Mouse (Mus musculus) heart, embryonic 12.5 days (tissue): ENCODE results near the gene Zbtb32. TPM values are rescaled to one million over a fixed set of nuclear protein-coding genes. Genes with fewer than 3 reads are reported as not detected.

Source experiments
- microRNA-seq: library from miRNA; unstranded; fragments of <30 nt; microRNA quantifications from one replicate; pipeline ENCODE4, GENCODE M21; 2017
- polyA plus RNA-seq: library from polyadenylated mRNA; unstranded; fragments of >200 nt; fragmentation: Nextera tagmentation; extraction: Ambion mirVana; gene quantifications from 2 replicates; pipeline ENCODE4 v1.2.1, GENCODE M21; 2016

Gene Zbtb32
- polyA plus RNA-seq, 1 experiment from 2014 or later, result 0.09 TPM

Small RNAs within 50 kb of the gene (microRNA-seq; reads per million reads assigned to microRNA genes)
- gene Gm38670, result 0.94 reads per million
- not detected for gene Mir3569

Other genes with a start within 250 kb of the Zbtb32 start
- 2.3 and 2.8 TPM in 2 replicates for gene Lrfn3, start 236.1 kb downstream of the Zbtb32 start, polyA plus RNA-seq
- gene Tyrobp, start 185.1 kb downstream of the Zbtb32 start, polyA plus RNA-seq, result 9.5 and 9.8 TPM in 2 replicates
- 1.1 TPM in 1 of 2 replicates, not detected in the other for gene Hcst, start 179.1 kb downstream of the Zbtb32 start, polyA plus RNA-seq
- gene Nfkbid, start 177.2 kb downstream of the Zbtb32 start, polyA plus RNA-seq, result 0.95 and 1.3 TPM in 2 replicates
- 41.6 and 43.4 TPM in 2 replicates for gene Aplp1, start 153.4 kb downstream of the Zbtb32 start, polyA plus RNA-seq
- gene Kirrel2, start 141.2 kb downstream of the Zbtb32 start, polyA plus RNA-seq, result 1.1 and 1.3 TPM in 2 replicates
- gene Nphs1, start 140.6 kb downstream of the Zbtb32 start, polyA plus RNA-seq, result 0.06 and 0.23 TPM in 2 replicates
- gene Prodh2, start 105.3 kb downstream of the Zbtb32 start, polyA plus RNA-seq, result 1.00 TPM in 1 of 2 replicates, not detected in the other
- 10.1 and 10.9 TPM in 2 replicates for gene Arhgap33, start 63.8 kb downstream of the Zbtb32 start, polyA plus RNA-seq
- gene Hspb6, start 46.7 kb downstream of the Zbtb32 start, polyA plus RNA-seq, result 30.5 and 31.6 TPM in 2 replicates
- 9.3 and 12.7 TPM in 2 replicates for gene Proser3, start 46.6 kb downstream of the Zbtb32 start, polyA plus RNA-seq
- gene Lin37, start 39.1 kb downstream of the Zbtb32 start, polyA plus RNA-seq, result 31.1 and 34.8 TPM in 2 replicates
- 82.4 and 88.8 TPM in 2 replicates for gene U2af1l4, start 35.6 kb downstream of the Zbtb32 start, polyA plus RNA-seq
- 10.5 and 10.6 TPM in 2 replicates for gene Gm49396, start 35.6 kb downstream of the Zbtb32 start, polyA plus RNA-seq
- 115 and 124 TPM in 2 replicates for gene Psenen, start 35.3 kb downstream of the Zbtb32 start, polyA plus RNA-seq
- gene Igflr1, start 33.5 kb downstream of the Zbtb32 start, polyA plus RNA-seq, result 2.7 and 3.7 TPM in 2 replicates
- gene Kmt2b, start 10.2 kb downstream of the Zbtb32 start, polyA plus RNA-seq, result 4.9 and 5.1 TPM in 2 replicates
- 0.44 and 2.5 TPM in 2 replicates for gene Upk1a, start 13.9 kb upstream of the Zbtb32 start, polyA plus RNA-seq
- gene Cox6b1, start 27.2 kb upstream of the Zbtb32 start, polyA plus RNA-seq, result 1,789 and 1,831 TPM in 2 replicates
- 1.1 and 1.4 TPM in 2 replicates for gene Etv2, start 36.9 kb upstream of the Zbtb32 start, polyA plus RNA-seq
- gene Rbm42, start 51.4 kb upstream of the Zbtb32 start, polyA plus RNA-seq, result 96.5 and 103 TPM in 2 replicates
- gene Haus5, start 66.1 kb upstream of the Zbtb32 start, polyA plus RNA-seq, result 35.4 and 36.3 TPM in 2 replicates
- not detected in 2 replicates for gene Pmis2, start 72.7 kb upstream of the Zbtb32 start, polyA plus RNA-seq
- 1.2 and 1.5 TPM in 2 replicates for gene 2200002J24Rik, start 100.0 kb upstream of the Zbtb32 start, polyA plus RNA-seq
- gene Atp4a, start 113.3 kb upstream of the Zbtb32 start, polyA plus RNA-seq, result 0.78 and 0.98 TPM in 2 replicates
- gene Tmem147, start 130.6 kb upstream of the Zbtb32 start, polyA plus RNA-seq, result 158 and 165 TPM in 2 replicates
- not detected in 2 replicates for gene Gapdhs, start 144.8 kb upstream of the Zbtb32 start, polyA plus RNA-seq
- gene Sbsn, start 152.6 kb upstream of the Zbtb32 start, polyA plus RNA-seq, result 0.58 and 0.72 TPM in 2 replicates
- 1.1 TPM in 2 replicates for gene Dmkn, start 164.8 kb upstream of the Zbtb32 start, polyA plus RNA-seq
- gene Krtdap, start 189.0 kb upstream of the Zbtb32 start, polyA plus RNA-seq, result not detected in 2 replicates
- gene Ffar2, start 224.9 kb upstream of the Zbtb32 start, polyA plus RNA-seq, result not detected in 2 replicates